Comparison of ENCODE assay signal across 9 mouse cellular contexts in the genomic region with DNA sequence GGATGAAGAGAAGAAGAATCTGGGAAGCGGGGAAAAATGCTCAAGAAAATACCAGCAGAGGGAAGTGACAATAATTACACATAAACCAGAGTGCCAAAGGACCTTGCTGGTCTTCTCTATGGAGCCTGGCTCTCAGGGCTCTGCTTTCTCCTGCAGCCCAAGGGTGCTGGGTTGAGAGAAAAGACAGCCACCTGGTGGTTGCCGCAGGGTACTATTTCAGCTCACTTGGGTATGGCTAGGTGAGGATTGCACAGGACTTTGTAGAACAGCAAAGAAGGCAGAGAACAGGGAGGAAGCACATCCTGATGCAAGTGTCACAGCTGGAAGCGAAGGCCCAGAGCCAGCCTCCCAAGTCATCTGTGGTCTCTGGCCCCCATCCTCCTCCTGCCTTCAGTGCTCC.
DNase-seq lines count a peak whose midpoint lies in the region; ATAC-seq and TF ChIP-seq lines count a peak whose summit lies in the region.
"Had no signal": no experiment of that assay in that cellular context is flagged by ENCODE, and none has a peak within 500 bp of the region (broad histone marks: within the 10 kb centered on the region; RNA-seq: fewer than 3 reads in every experiment).

No protein-coding gene starts in this region.

- TF ChIP-seq EP300 in MEL (IDR thresholded peaks at IDR 0.05; ENCODE audit: low read depth in 1 of 2, low read length in 2 of 2), result no peak
- no peak for TF ChIP-seq EP300 in stomach, postnatal 0 days (optimal IDR thresholded peaks at IDR 0.05)

- H3K4me2 ChIP-seq in midbrain, embryonic 11.5 days, result no peak overlapping the region
- no peak overlapping the region for H3K4me2 ChIP-seq in stomach, postnatal 0 days (replicated peaks; ENCODE audit: low read depth)
- H3K4me2 ChIP-seq: embryonic facial prominence, embryonic 15.5 days had no signal

- H3K79me2 ChIP-seq in MEL (ENCODE audit: control insufficient read depth, insufficient read depth, low read length, poor library complexity), result no peaks in the 10 kb centered on the region

- peak; percentile 75 for ATAC-seq in midbrain, embryonic 11.5 days (ENCODE audit: low FRiP score)
- no peak for ATAC-seq in stomach, postnatal 0 days (ENCODE audit: low FRiP score, low TSS enrichment)

- no peak overlapping the region for H3K9ac ChIP-seq in MEL (ENCODE audit: control insufficient read depth, low read depth, low read length, poor library complexity, severe bottlenecking)
- H3K9ac ChIP-seq in midbrain, embryonic 11.5 days (ENCODE audit: low read length), result no peak overlapping the region
- no peak overlapping the region for H3K9ac ChIP-seq in stomach, postnatal 0 days (ENCODE audit: low read length)
- H3K9ac ChIP-seq: embryonic facial prominence, embryonic 15.5 days had no signal

- no peak overlapping the region for H3K27ac ChIP-seq in MEL (ENCODE audit: control insufficient read depth, low read depth, low read length)
- no peak overlapping the region for H3K27ac ChIP-seq in cortical plate, adult 2 months (ENCODE audit: insufficient read depth, low read length)
- H3K27ac ChIP-seq in midbrain, embryonic 11.5 days (ENCODE audit: low read depth, low read length), result no peak overlapping the region
- H3K27ac ChIP-seq in stomach, postnatal 0 days (replicated peaks), result no peak overlapping the region
- H3K27ac ChIP-seq: embryonic facial prominence, embryonic 15.5 days had no signal

- peak in 1 of 3 experiments; percentile 10; a peak in 1 of 6 replicates for TF ChIP-seq CTCF in MEL (IDR thresholded peaks at IDR 0.05 in 2 of 3, conservative IDR thresholded peaks at IDR 0.05 in 1 of 3; ENCODE audit: control insufficient read depth in 1 of 3, insufficient read depth in 1 of 3, low read depth in 2 of 3, low read length in 3 of 3, poor library complexity in 1 of 3, severe bottlenecking in 1 of 3)
- TF ChIP-seq CTCF in cortical plate, adult 2 months (IDR thresholded peaks at IDR 0.05; ENCODE audit: extremely low read depth, insufficient read depth, low read length), result peak; percentile 74
- peak; percentile 83 for TF ChIP-seq CTCF in stomach, postnatal 0 days (IDR thresholded peaks at IDR 0.05; ENCODE audit: low read depth)

- no peak; the same call in 1 of the 2 replicates for TF ChIP-seq RAD21 in MEL (IDR thresholded peaks at IDR 0.05; ENCODE audit: low read depth, low read length)

- no peak for TF ChIP-seq POLR2A in MEL (IDR thresholded peaks at IDR 0.05; ENCODE audit: control insufficient read depth in 1 of 2, insufficient read depth in 1 of 2, low read depth in 1 of 2, low read length in 2 of 2, poor library complexity in 1 of 2)
- no peak for TF ChIP-seq POLR2A in cortical plate, adult 2 months (IDR thresholded peaks at IDR 0.05; ENCODE audit: extremely low read depth, insufficient read depth, low read length)

- no peak overlapping the region for H3K4me3 ChIP-seq in MEL (ENCODE audit: control insufficient read depth in 1 of 2, insufficient read depth in 1 of 2, low read depth in 2 of 2, low read length in 2 of 2)
- no peak overlapping the region for H3K4me3 ChIP-seq in cortical plate, adult 2 months (ENCODE audit: insufficient read depth, low read length)
- no peak overlapping the region for H3K4me3 ChIP-seq in midbrain, embryonic 11.5 days (ENCODE audit: low read depth, low read length)
- H3K4me3 ChIP-seq in stomach, postnatal 0 days (ENCODE audit: low read depth, low read length), result no peak overlapping the region
- H3K4me3 ChIP-seq: embryonic facial prominence, embryonic 15.5 days had no signal

- no peaks in the 10 kb centered on the region for H3K9me3 ChIP-seq in MEL (replicated peaks; ENCODE audit: insufficient read depth, low read length)
- no peaks in the 10 kb centered on the region for H3K9me3 ChIP-seq in midbrain, embryonic 11.5 days (ENCODE audit: control insufficient read depth, low read length)
- H3K9me3 ChIP-seq in stomach, postnatal 0 days (ENCODE audit: control insufficient read depth, low read length), result no peaks in the 10 kb centered on the region
- H3K9me3 ChIP-seq: embryonic facial prominence, embryonic 15.5 days had no signal

- no peaks in the 10 kb centered on the region for H3K36me3 ChIP-seq in MEL (ENCODE audit: control insufficient read depth in 1 of 2, insufficient read depth in 2 of 2, low read length in 2 of 2)
- no peaks in the 10 kb centered on the region for H3K36me3 ChIP-seq in midbrain, embryonic 11.5 days (ENCODE audit: control insufficient read depth, insufficient read depth, low read length)
- H3K36me3 ChIP-seq in stomach, postnatal 0 days (ENCODE audit: control insufficient read depth, insufficient read depth, low read length), result no peaks in the 10 kb centered on the region
- H3K36me3 ChIP-seq: embryonic facial prominence, embryonic 15.5 days had no signal

- DNase-seq in 3T3-L1 (ENCODE audit: low read depth, low spot score) (peak; percentile 60), MEL (ENCODE audit: low read depth, low spot score) (no peak)
- peak; percentile 55 for DNase-seq in heart, postnatal 4 days
- peak; percentile 56 for DNase-seq in left cerebral cortex, adult 11 months (ENCODE audit: low spot score)
- peak; percentile 86 for DNase-seq in midbrain, embryonic 11.5 days (ENCODE audit: low spot score, missing footprints)
- DNase-seq in stomach, postnatal 0 days (ENCODE audit: low spot score), result peak; percentile 68
- no peak for DNase-seq in thymus, postnatal 14 days

- no peaks in the 10 kb centered on the region for H3K27me3 ChIP-seq in MEL (ENCODE audit: control insufficient read depth in 1 of 2, insufficient read depth in 2 of 2, low read length in 2 of 2)
- no peaks in the 10 kb centered on the region for H3K27me3 ChIP-seq in midbrain, embryonic 11.5 days (ENCODE audit: control insufficient read depth, insufficient read depth, low read length)
- H3K27me3 ChIP-seq in stomach, postnatal 0 days (ENCODE audit: control insufficient read depth, insufficient read depth, low read length), result no peaks in the 10 kb centered on the region
- H3K27me3 ChIP-seq: embryonic facial prominence, embryonic 15.5 days had no signal

- H3K4me1 ChIP-seq in MEL (ENCODE audit: control insufficient read depth in 1 of 2, insufficient read depth in 2 of 2, low read length in 2 of 2), result no peaks in the 10 kb centered on the region
- peaks cover 1% of the 10 kb centered on the region for H3K4me1 ChIP-seq in cortical plate, adult 2 months (ENCODE audit: control insufficient read depth, insufficient read depth, low read length)
- H3K4me1 ChIP-seq in midbrain, embryonic 11.5 days (ENCODE audit: control insufficient read depth, insufficient read depth, low read length), result no peaks in the 10 kb centered on the region
- H3K4me1 ChIP-seq in stomach, postnatal 0 days (replicated peaks; ENCODE audit: control insufficient read depth, insufficient read depth), result no peaks in the 10 kb centered on the region
- H3K4me1 ChIP-seq: embryonic facial prominence, embryonic 15.5 days had no signal

- 55% methylated on average over 3 of the region's 3 CpGs for WGBS in midbrain, embryonic 11.5 days
- 46% methylated on average over 3 of the region's 3 CpGs for WGBS in stomach, postnatal 0 days

TF ChIP-seq in MEL, 35 proteins besides CTCF, POLR2A, EP300 and RAD21:
- TF ChIP-seq SIN3A (IDR thresholded peaks at IDR 0.05; ENCODE audit: low read length) (no peak), SMC3 (IDR thresholded peaks at IDR 0.05; ENCODE audit: low read depth, low read length) (0 out of 2 replicates have a peak, but pooled peaks have one; percentile 13)

Comparison
In these comparisons a context has a peak if more than half of its experiments do, and no peak if none do; other contexts are left out.
1. DNase-seq: peak in 3T3-L1 (single experiment), heart, postnatal 4 days (single experiment), left cerebral cortex, adult 11 months (single experiment), midbrain, embryonic 11.5 days (single experiment) and stomach, postnatal 0 days (single experiment); none in MEL (single experiment) and thymus, postnatal 14 days (single experiment).